Mouse (Mus musculus): ENCODE results near the gene Mrm1.

GRCm38 (mm10) chr11:84764527-84764961, 54.8 kb downstream of the Mrm1 start:
- TF ChIP-seq CTCF (IDR thresholded peaks at IDR 0.05; ENCODE audit: borderline replicate concordance, control insufficient read depth, extremely low read depth, insufficient read depth, low read length, poor library complexity) (no peak), POLR2A (IDR thresholded peaks at IDR 0.05; ENCODE audit: control insufficient read depth, extremely low read depth, insufficient read depth, low read length, poor library complexity) (no peak)

Data from thymus, adult 2 months (tissue).